Mouse (Mus musculus) lung, embryonic 15.5 days (tissue): ENCODE measurements around the gene Gm2696. TPM values are rescaled to one million over a fixed set of nuclear protein-coding genes. Genes with fewer than 3 reads are reported as not detected.

Experiments used
- ATAC-seq: fragments of 200-750 bp; cut with Nextera tagmentation; 2 replicates; pipeline ENCODE4 v1.8.0; 2017; ENCODE audit warnings: moderate number of reproducible peaks, borderline replicate concordance; ENCODE audit not compliant: low FRiP score, low TSS enrichment; ENCODE audit errors: extremely low read depth
- H3K27ac ChIP-seq: fragments of 300-500 bp; sonication (generic); 2 replicates; pipeline ENCODE4 v1.5.1; 2015; ENCODE audit warnings: moderate library complexity, mild to moderate bottlenecking, inconsistent platforms
- H3K27me3 ChIP-seq: fragments of 300-500 bp; sonication (generic); 2 replicates; pipeline ENCODE4 v1.6.1; 2015; ENCODE audit warnings: inconsistent platforms
- H3K36me3 ChIP-seq: fragments of 300-500 bp; sonication (generic); 2 replicates; pipeline ENCODE4 v1.6.1; 2015; ENCODE audit warnings: inconsistent platforms
- H3K4me1 ChIP-seq: fragments of 300-500 bp; sonication (generic); 2 replicates; pipeline ENCODE4 v1.6.1; 2015; ENCODE audit warnings: inconsistent platforms
- H3K4me2 ChIP-seq: fragments of 300-500 bp; sonication (generic); 2 replicates; pipeline ENCODE4 v1.6.1; 2015; ENCODE audit warnings: inconsistent platforms, mild to moderate bottlenecking, moderate library complexity
- H3K4me3 ChIP-seq: fragments of 300-500 bp; sonication (generic); 2 replicates; pipeline ENCODE4 v1.5.1; 2015; ENCODE audit warnings: mild to moderate bottlenecking, inconsistent platforms
- H3K9ac ChIP-seq: fragments of 300-500 bp; sonication (generic); 2 replicates; pipeline ENCODE4 v1.6.1; 2015; ENCODE audit warnings: inconsistent platforms
- H3K9me3 ChIP-seq: fragments of 300-500 bp; sonication (generic); 2 replicates; pipeline ENCODE4 v1.6.1; 2016; ENCODE audit warnings: inconsistent platforms
- WGBS: fragments of 180-500 bp; shearing (Covaris S2); methylation state at CpG from one replicate; pipeline ENCODE4 v1.1.7; 2015; 5-methylcytosine and 5-hydroxymethylcytosine counted together
- polyA plus RNA-seq: library from polyadenylated mRNA; unstranded; fragments of >200 nt; fragmentation: Nextera tagmentation; extraction: Ambion mirVana; gene quantifications from 2 replicates; pipeline ENCODE4 v1.2.1, GENCODE M21; 2015

The Gm2696 gene
- polyA plus RNA-seq, 1 experiment from 2014 or later, result not detected

GRCm38 (mm10) chr10:77798921-77799508, 15.5 kb upstream of the Gm2696 start, which contains the start of gene Gm19668:
Gene Gm19668, minus strand, starts transcription at chr10:77799133.
- H3K4me3 ChIP-seq, result no peak within 1 kb of the TSS
- ATAC-seq, result no peak

GRCm38 (mm10) chr10:77804095-77804494, 10.4 kb upstream of the Gm2696 start:
- ATAC-seq, result no peak; the same call in 1 of the 2 replicates
- no peaks in the 10 kb centered on the region for H3K27me3 ChIP-seq
- no peak overlapping the region for H3K4me2 ChIP-seq
- no peaks in the 10 kb centered on the region for H3K4me1 ChIP-seq
- H3K4me3 ChIP-seq, result no peak overlapping the region
- H3K27ac ChIP-seq, result no peak overlapping the region
- 34% methylated on average over 3 of the region's 3 CpGs for WGBS
- H3K9ac ChIP-seq, result no peak overlapping the region
- no peaks in the 10 kb centered on the region for H3K9me3 ChIP-seq
- H3K36me3 ChIP-seq, result no peaks in the 10 kb centered on the region

More at GRCm38 (mm10) chr10:77798921-77799508, 15.5 kb upstream of the Gm2696 start, which contains the start of gene Gm19668:
- Histone ChIP-seq H3K9ac (no peak within 1 kb of the TSS), H3K9me3 (no peaks in the 10 kb centered on the region), H3K27ac (no peak within 1 kb of the TSS), H3K4me2 (no peak within 1 kb of the TSS), H3K36me3 (no peaks in the 10 kb centered on the region), H3K27me3 (no peaks in the 10 kb centered on the region), H3K4me1 (no peaks in the 10 kb centered on the region)
- 57% methylated on average over 8 of the region's 8 CpGs for WGBS

GRCm38 (mm10) chr10:77811743-77812142, 2.7 kb upstream of the Gm2696 start, which contains the start of gene Gm9507:
Gene Gm9507, minus strand, starts transcription at chr10:77811843.
- WGBS, result 47% methylated on average over 5 of the region's 5 CpGs
- Histone ChIP-seq H3K4me2 (no peak within 1 kb of the TSS), H3K36me3 (no peaks in the 10 kb centered on the region), H3K4me3 (no peak within 1 kb of the TSS), H3K27me3 (peaks cover 5% of the 10 kb centered on the region; the same call in 1 of the 2 replicates), H3K4me1 (no peaks in the 10 kb centered on the region), H3K9me3 (no peaks in the 10 kb centered on the region), H3K27ac (no peak within 1 kb of the TSS), H3K9ac (no peak within 1 kb of the TSS)
- no peak for ATAC-seq

GRCm38 (mm10) chr10:77815514-77815913, 1.0 kb downstream of the Gm2696 start:
- Histone ChIP-seq H3K4me2 (no peak overlapping the region), H3K4me1 (no peaks in the 10 kb centered on the region), H3K4me3 (no peak overlapping the region), H3K36me3 (no peaks in the 10 kb centered on the region), H3K27ac (no peak overlapping the region), H3K9ac (no peak overlapping the region), H3K27me3 (peaks cover 5% of the 10 kb centered on the region; the same call in 1 of the 2 replicates), H3K9me3 (no peaks in the 10 kb centered on the region)
- ATAC-seq, result no peak
- 24% methylated on average over 5 of the region's 5 CpGs for WGBS

- peaks cover 5% of the 10 kb centered on the region; the same call in 1 of the 2 replicates for H3K27me3 ChIP-seq
- 0 out of 2 replicates have a peak, but pooled peaks have one; percentile 27 for ATAC-seq
- no peaks in the 10 kb centered on the region for H3K9me3 ChIP-seq
- H3K4me2 ChIP-seq, result no peak overlapping the region
- H3K27ac ChIP-seq, result no peak overlapping the region
- H3K4me3 ChIP-seq, result no peak overlapping the region
- no peaks in the 10 kb centered on the region for H3K4me1 ChIP-seq
- no peaks in the 10 kb centered on the region for H3K36me3 ChIP-seq
- WGBS, result 94% methylated on average over 4 of the region's 4 CpGs
- H3K9ac ChIP-seq, result no peak overlapping the region
These were observed 4.0 kb downstream of the Gm2696 start for GRCm38 (mm10) chr10:77818523-77818922.

- ATAC-seq, result no peak
These were observed 4.7 kb downstream of the Gm2696 start for GRCm38 (mm10) chr10:77819203-77819602.

GRCm38 (mm10) chr10:77826951-77827350, 12.5 kb downstream of the Gm2696 start, which contains the start of gene Krtap10-4:
Gene Krtap10-4, minus strand, starts transcription at chr10:77827095.
- Histone ChIP-seq H3K9ac (no peak within 1 kb of the TSS), H3K36me3 (no peaks in the 10 kb centered on the region), H3K4me1 (no peaks in the 10 kb centered on the region), H3K4me2 (no peak within 1 kb of the TSS), H3K4me3 (no peak within 1 kb of the TSS), H3K9me3 (no peaks in the 10 kb centered on the region), H3K27me3 (no peaks in the 10 kb centered on the region), H3K27ac (no peak within 1 kb of the TSS)
- WGBS, result 40% methylated on average over 6 of the region's 6 CpGs
- ATAC-seq, result no peak; the same call in 1 of the 2 replicates

More at GRCm38 (mm10) chr10:77819203-77819602, 4.7 kb downstream of the Gm2696 start:
- Histone ChIP-seq H3K9ac (no peak overlapping the region), H3K27me3 (no peaks in the 10 kb centered on the region), H3K9me3 (no peaks in the 10 kb centered on the region), H3K4me3 (no peak overlapping the region), H3K4me2 (no peak overlapping the region), H3K27ac (no peak overlapping the region), H3K36me3 (no peaks in the 10 kb centered on the region), H3K4me1 (no peaks in the 10 kb centered on the region)
- WGBS, result 34% methylated on average over 4 of the region's 4 CpGs

GRCm38 (mm10) chr10:77835647-77836046, 21.2 kb downstream of the Gm2696 start, which contains the start of gene Krtap10-10:
Gene Krtap10-10, plus strand, starts transcription at chr10:77835947.
- Histone ChIP-seq H3K27ac (no peak within 1 kb of the TSS), H3K4me1 (no peaks in the 10 kb centered on the region), H3K4me2 (no peak within 1 kb of the TSS), H3K9ac (no peak within 1 kb of the TSS), H3K36me3 (no peaks in the 10 kb centered on the region), H3K9me3 (no peaks in the 10 kb centered on the region), H3K4me3 (no peak within 1 kb of the TSS), H3K27me3 (no peaks in the 10 kb centered on the region)
- 54% methylated on average over 9 of the region's 9 CpGs for WGBS
- no peak for ATAC-seq

GRCm38 (mm10) chr10:77839006-77839405, 24.5 kb downstream of the Gm2696 start:
- Histone ChIP-seq H3K27me3 (no peaks in the 10 kb centered on the region), H3K4me1 (no peaks in the 10 kb centered on the region), H3K9me3 (no peaks in the 10 kb centered on the region), H3K36me3 (no peaks in the 10 kb centered on the region), H3K27ac (no peak overlapping the region), H3K4me2 (no peak overlapping the region), H3K9ac (no peak overlapping the region), H3K4me3 (no peak overlapping the region)
- no peak for ATAC-seq
- 66% methylated on average over 6 of the region's 6 CpGs for WGBS

- 56% methylated on average over 3 of the region's 3 CpGs for WGBS
These were observed 32.0 kb downstream of the Gm2696 start, which contains the start of gene Gm36176 for GRCm38 (mm10) chr10:77846503-77846902. Gene Gm36176, plus strand, starts transcription at chr10:77846803.

GRCm38 (mm10) chr10:77846961-77847360, 32.5 kb downstream of the Gm2696 start:
- H3K4me3 ChIP-seq, result no peak overlapping the region
- H3K36me3 ChIP-seq, result no peaks in the 10 kb centered on the region
- 7% methylated on average over 2 of the region's 2 CpGs for WGBS
- no peak overlapping the region for H3K27ac ChIP-seq
- H3K9ac ChIP-seq, result no peak overlapping the region
- H3K9me3 ChIP-seq, result no peaks in the 10 kb centered on the region
- no peak for ATAC-seq
- no peak overlapping the region for H3K4me2 ChIP-seq
- no peaks in the 10 kb centered on the region for H3K4me1 ChIP-seq
- H3K27me3 ChIP-seq, result no peaks in the 10 kb centered on the region

More at GRCm38 (mm10) chr10:77846503-77846902, 32.0 kb downstream of the Gm2696 start, which contains the start of gene Gm36176:
- no peak for ATAC-seq
- H3K9ac ChIP-seq, result no peak within 1 kb of the TSS
- no peaks in the 10 kb centered on the region for H3K27me3 ChIP-seq
- no peaks in the 10 kb centered on the region for H3K9me3 ChIP-seq
- H3K36me3 ChIP-seq, result no peaks in the 10 kb centered on the region
- no peak within 1 kb of the TSS for H3K4me2 ChIP-seq
- H3K27ac ChIP-seq, result no peak within 1 kb of the TSS
- no peaks in the 10 kb centered on the region for H3K4me1 ChIP-seq
- no peak within 1 kb of the TSS for H3K4me3 ChIP-seq

GRCm38 (mm10) chr10:77847538-77847937, 33.1 kb downstream of the Gm2696 start:
- no peak overlapping the region for H3K9ac ChIP-seq
- H3K27ac ChIP-seq, result no peak overlapping the region
- no peaks in the 10 kb centered on the region for H3K36me3 ChIP-seq
- WGBS, result 73% methylated on average over 2 of the region's 2 CpGs
- ATAC-seq, result 0 out of 2 replicates have a peak, but pooled peaks have one; percentile 31
- H3K27me3 ChIP-seq, result no peaks in the 10 kb centered on the region
- H3K4me3 ChIP-seq, result no peak overlapping the region
- H3K4me1 ChIP-seq, result no peaks in the 10 kb centered on the region
- no peak overlapping the region for H3K4me2 ChIP-seq
- H3K9me3 ChIP-seq, result no peaks in the 10 kb centered on the region
